Mouse (Mus musculus) E14TG2a.4 (cell line): ENCODE measurements around the gene Als2.
A peak's percentile ranks its signal among the peaks of the same experiment; 100 is the strongest.

Experiments
- H3K27me3 ChIP-seq: 2 replicates; pipeline ENCODE4 v1.6.1; 2014; ENCODE audit warnings: low read length, control low read depth; ENCODE audit not compliant: insufficient read depth
- H3K36me3 ChIP-seq: 2 replicates; pipeline ENCODE4 v1.6.1; 2014; ENCODE audit warnings: low read length, control low read depth; ENCODE audit not compliant: insufficient read depth
- H3K4me1 ChIP-seq: replicated peaks from 2 replicates; pipeline ENCODE4 v1.6.1; 2014; ENCODE audit warnings: low read depth, low read length, control low read depth
- H3K4me3 ChIP-seq: replicated peaks from 2 replicates; pipeline ENCODE4 v1.5.1; 2014; ENCODE audit warnings: mild to moderate bottlenecking, low read length
- H3K9me3 ChIP-seq: 2 replicates; pipeline ENCODE4 v1.6.1; 2014; ENCODE audit warnings: low read length, control low read depth
- CTCF ChIP-seq: conservative IDR thresholded peaks from 2 replicates; pipeline ENCODE4 v1.5.1; 2014; ENCODE audit warnings: low read length
- NANOG ChIP-seq: IDR thresholded peaks from 2 replicates; pipeline ENCODE4 v1.6.1; 2014; ENCODE audit warnings: borderline replicate concordance, low read length, mixed read lengths
- POU5F1 ChIP-seq: IDR thresholded peaks from 2 replicates; pipeline ENCODE4 v1.6.1; 2014; ENCODE audit warnings: low read length, borderline replicate concordance

Als2 gene

DNA sequence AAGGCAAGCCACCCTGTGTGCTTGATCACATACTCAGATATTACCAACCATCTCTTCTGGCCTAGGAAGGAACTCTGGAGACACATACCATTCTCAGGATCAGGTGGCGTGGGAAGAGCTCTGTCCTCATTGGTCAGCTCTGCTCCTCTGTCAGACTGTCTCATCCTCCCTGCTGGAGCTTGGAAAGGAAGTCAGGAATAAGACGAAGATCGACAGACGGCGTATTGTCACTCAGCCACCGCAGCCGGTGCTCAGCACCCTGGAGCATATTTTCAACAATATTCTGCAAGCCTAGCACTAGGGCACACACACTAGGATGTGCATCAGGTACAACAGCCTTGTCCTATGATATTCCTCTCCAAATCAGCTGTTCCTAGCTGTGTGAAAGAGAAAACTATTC is 78.5 kb downstream of the Als2 start:
- Histone ChIP-seq H3K4me3 (no peak overlapping the region), H3K4me1 (peaks cover 10% of the 10 kb centered on the region), H3K27me3 (no peaks in the 10 kb centered on the region), H3K9me3 (no peaks in the 10 kb centered on the region), H3K36me3 (peaks cover 6% of the 10 kb centered on the region)
- TF ChIP-seq CTCF = no peak
- TF ChIP-seq POU5F1 = no peak
- no peak for TF ChIP-seq NANOG

DNA sequence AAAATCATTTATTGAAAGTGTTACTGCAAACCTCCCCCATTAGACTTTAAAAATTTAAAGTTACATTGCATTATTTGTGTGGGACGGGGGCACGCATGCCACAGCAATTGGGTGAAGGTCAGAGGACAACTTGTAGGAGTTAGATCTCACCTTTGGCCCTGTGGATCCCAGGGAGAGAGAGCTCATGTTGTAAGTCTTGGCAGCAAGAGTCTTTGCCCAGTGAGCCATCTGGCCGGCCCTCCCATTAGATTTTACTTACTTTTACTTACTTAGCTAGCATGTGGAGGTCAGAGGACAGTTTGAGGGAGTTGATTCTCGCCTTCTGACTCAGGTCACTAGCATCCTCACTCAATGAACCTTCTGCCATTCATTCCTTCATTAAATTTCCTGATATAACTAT is 79.2 kb downstream of the Als2 start:
- H3K27me3 ChIP-seq = no peaks in the 10 kb centered on the region
- H3K36me3 ChIP-seq = no peaks in the 10 kb centered on the region
- H3K9me3 ChIP-seq = no peaks in the 10 kb centered on the region
- TF ChIP-seq NANOG (no peak), POU5F1 (no peak), CTCF (no peak)
- H3K4me3 ChIP-seq = no peak overlapping the region
- H3K4me1 ChIP-seq = peaks cover 4% of the 10 kb centered on the region

DNA sequence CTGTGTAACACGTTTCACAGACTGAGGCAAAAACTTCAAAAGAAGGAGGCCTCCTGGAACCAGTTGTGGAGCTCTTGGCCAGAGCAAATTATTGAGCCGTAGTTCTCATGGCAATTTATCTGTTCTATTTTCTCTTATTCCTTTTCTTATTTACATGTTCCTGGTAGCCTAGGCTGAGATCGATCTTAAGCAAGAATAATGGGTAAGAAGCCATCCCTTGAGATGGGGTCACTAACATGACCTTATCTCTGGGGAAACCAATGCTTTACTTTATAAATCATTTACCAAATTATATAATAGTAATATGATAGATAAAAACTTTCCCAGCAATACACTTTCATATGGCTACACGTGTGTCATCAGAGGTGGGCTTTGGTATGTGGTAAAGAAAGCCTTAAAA is 84.7 kb downstream of the Als2 start:
- no peak overlapping the region for H3K4me3 ChIP-seq
- H3K9me3 ChIP-seq = no peaks in the 10 kb centered on the region
- no peaks in the 10 kb centered on the region for H3K36me3 ChIP-seq
- H3K27me3 ChIP-seq = no peaks in the 10 kb centered on the region
- TF ChIP-seq NANOG = no peak
- TF ChIP-seq CTCF = no peak
- TF ChIP-seq POU5F1 = no peak
- no peaks in the 10 kb centered on the region for H3K4me1 ChIP-seq

DNA sequence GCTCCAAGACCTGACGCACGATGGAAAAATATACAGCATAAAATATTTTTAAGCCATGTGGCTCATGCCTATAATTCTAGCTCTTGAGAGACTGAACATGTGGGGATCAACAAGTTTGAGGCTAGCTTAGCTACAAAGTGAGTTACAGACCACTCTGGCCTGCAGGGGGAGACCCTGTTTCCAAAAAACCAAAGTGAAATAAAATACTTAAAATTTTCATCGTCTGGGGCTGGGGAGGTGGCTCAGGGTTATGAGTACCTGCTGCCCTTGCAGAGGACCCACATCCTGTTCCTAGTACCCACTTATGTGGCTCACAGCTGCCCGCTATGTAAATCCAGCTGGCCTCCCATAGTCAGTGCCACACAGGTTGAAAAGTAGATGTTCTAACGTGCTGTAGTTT is 86.5 kb downstream of the Als2 start:
- Histone ChIP-seq H3K9me3 (no peaks in the 10 kb centered on the region), H3K36me3 (no peaks in the 10 kb centered on the region), H3K4me3 (no peak overlapping the region), H3K27me3 (no peaks in the 10 kb centered on the region), H3K4me1 (no peaks in the 10 kb centered on the region)
- no peak for TF ChIP-seq POU5F1
- no peak for TF ChIP-seq CTCF
- no peak for TF ChIP-seq NANOG

DNA sequence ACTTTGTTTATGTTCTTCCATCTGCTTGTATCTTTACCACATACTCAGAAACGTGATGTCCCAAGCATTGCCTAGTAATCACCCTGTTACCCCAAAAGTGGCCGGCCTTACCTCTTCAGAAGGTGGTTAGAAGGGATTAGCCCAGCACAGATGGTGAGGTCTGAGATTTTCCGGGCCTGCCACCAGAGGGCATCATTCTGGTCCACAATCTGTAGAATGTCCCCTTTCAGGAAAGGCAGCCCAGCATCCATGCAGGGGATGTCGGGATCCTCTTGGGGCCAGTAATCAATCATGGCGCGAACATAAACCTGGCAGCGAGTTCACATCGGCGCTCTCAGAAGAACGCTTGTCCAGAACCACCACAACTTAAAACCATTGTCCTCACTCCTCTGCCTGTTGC is 92.5 kb downstream of the Als2 start:
- H3K4me3 ChIP-seq = no peak overlapping the region
- TF ChIP-seq NANOG (no peak), CTCF (peak; percentile 58), POU5F1 (no peak)
- no peaks in the 10 kb centered on the region for H3K9me3 ChIP-seq
- no peaks in the 10 kb centered on the region for H3K4me1 ChIP-seq
- no peaks in the 10 kb centered on the region for H3K36me3 ChIP-seq
- no peaks in the 10 kb centered on the region for H3K27me3 ChIP-seq

DNA sequence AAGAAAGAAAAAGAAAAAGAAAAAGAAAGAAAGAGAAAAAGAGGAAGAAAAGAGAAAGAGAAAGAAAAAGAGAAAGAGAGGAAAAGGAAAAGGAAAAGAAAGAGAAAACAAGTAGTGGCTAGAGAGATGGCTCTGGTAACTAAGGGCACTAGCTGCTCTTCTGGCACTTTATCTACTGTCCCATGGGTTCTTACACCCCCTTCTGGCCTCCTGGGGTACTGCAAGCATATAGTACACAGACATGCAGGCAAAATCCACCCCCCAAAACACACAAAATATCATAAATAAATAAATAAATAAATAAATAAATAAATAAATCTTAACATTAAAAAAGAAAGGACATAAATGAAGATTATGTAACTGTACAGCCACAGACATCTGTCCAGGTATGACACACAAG is 94.2 kb downstream of the Als2 start:
- H3K9me3 ChIP-seq = no peaks in the 10 kb centered on the region
- H3K36me3 ChIP-seq = no peaks in the 10 kb centered on the region
- H3K4me3 ChIP-seq = no peak overlapping the region
- H3K4me1 ChIP-seq = no peaks in the 10 kb centered on the region
- H3K27me3 ChIP-seq = no peaks in the 10 kb centered on the region
- no peak for TF ChIP-seq POU5F1
- TF ChIP-seq NANOG = no peak
- peak; percentile 53 for TF ChIP-seq CTCF

DNA sequence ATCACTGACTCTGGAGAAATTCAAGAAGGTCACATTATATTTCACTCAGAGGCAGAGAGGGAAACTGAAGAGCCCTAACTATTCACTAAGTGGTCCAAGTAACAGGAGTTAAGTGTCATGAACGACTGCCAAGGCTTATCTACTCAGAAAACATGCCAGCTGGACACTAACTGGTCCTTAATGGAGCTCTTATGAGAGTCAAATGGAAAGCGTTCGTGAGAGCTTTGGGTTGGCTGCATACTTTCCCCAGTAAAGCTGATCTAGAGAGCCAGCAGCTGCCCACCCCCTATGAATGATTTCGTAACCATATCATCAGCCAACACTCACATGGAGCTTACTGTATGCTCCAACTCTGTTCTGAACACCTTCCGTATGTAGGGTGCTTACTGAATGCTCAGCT is 102.6 kb downstream of the Als2 start:
- no peak overlapping the region for H3K4me3 ChIP-seq
- H3K36me3 ChIP-seq = no peaks in the 10 kb centered on the region
- TF ChIP-seq POU5F1 (no peak), CTCF (no peak), NANOG (no peak)
- no peaks in the 10 kb centered on the region for H3K9me3 ChIP-seq
- no peaks in the 10 kb centered on the region for H3K27me3 ChIP-seq
- H3K4me1 ChIP-seq = no peaks in the 10 kb centered on the region

DNA sequence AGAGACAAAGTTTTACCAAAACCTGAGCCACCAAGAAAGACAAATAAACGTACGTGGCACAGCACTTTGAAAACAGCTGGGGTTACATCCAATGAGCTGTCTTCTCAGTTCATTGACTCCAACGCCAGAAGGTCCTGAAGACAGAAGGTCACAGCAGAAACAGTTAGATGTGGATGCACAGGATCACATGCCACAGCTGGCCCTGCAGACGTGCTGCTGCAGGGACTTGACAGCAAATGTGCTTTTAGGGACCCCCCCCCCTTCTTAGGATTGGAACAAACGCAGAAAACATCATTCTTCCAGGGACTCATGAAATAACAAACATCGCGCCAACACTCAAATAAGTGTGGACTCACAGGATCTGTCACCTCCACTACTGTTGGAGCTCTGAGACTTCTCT is 108.2 kb downstream of the Als2 start:
- Histone ChIP-seq H3K4me1 (no peaks in the 10 kb centered on the region), H3K36me3 (no peaks in the 10 kb centered on the region), H3K9me3 (no peaks in the 10 kb centered on the region), H3K4me3 (no peak overlapping the region), H3K27me3 (no peaks in the 10 kb centered on the region)
- TF ChIP-seq CTCF (no peak), POU5F1 (no peak), NANOG (no peak)

DNA sequence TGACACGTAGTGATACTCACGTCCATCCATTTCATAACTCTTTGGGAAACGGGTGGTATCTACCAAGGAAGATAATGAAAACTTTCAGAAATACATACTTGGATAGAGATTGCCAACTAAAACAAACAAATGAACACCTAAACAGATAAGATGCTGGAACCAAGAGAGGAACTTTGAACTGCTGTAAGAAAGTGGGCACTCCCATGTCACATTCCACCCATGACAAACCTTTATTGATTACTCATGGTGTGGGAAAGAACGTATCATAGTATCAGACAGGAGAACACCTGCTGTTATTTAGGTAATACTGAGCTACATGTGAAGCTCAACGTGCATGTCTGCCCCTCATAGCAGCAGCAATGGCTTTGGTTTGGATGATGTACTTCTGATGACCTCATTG is 111.5 kb downstream of the Als2 start:
- peaks cover 1% of the 10 kb centered on the region for H3K4me1 ChIP-seq
- H3K36me3 ChIP-seq = no peaks in the 10 kb centered on the region
- no peak overlapping the region for H3K4me3 ChIP-seq
- H3K9me3 ChIP-seq = no peaks in the 10 kb centered on the region
- TF ChIP-seq NANOG (no peak), CTCF (no peak), POU5F1 (no peak)
- H3K27me3 ChIP-seq = no peaks in the 10 kb centered on the region
